Comparison of ENCODE assay signal across 8 mouse cellular contexts in the genomic region with DNA sequence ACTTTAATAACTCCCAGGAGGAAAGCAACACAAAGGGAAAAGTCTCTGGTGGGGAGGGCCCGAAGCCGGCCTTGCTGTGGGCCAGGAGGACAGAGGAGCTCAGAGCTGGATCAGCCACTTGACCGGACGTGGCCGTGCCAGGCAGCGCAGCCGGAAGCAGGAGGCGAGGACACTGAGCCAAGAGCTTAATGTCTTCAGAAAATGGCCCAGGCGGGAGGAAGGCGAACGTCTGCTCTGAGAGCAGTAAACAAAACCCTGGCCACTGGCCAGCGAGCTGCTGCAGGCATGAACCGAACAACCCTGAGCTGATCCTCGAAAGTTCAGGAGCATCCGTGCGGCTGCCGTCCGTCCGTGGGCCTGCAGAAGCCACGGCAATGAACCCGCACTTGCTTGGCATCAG. TPM values are rescaled to one million over a fixed set of nuclear protein-coding genes. Genes with fewer than 3 reads are reported as not detected.
DNase-seq lines count a peak whose midpoint lies in the region; ATAC-seq and TF ChIP-seq lines count a peak whose summit lies in the region.

No protein-coding gene starts in this region.

- H3K27ac ChIP-seq in bone marrow, adult 2 months (ENCODE audit: control insufficient read depth, insufficient read depth, low read depth, low read length, poor library complexity), result peak overlapping the region; percentile 10; the same call in 1 of the 2 replicates
- no peak overlapping the region for H3K27ac ChIP-seq in forebrain, postnatal 0 days (ENCODE audit: low read depth, low read length)
- H3K27ac ChIP-seq in intestine, embryonic 14.5 days (ENCODE audit: low read depth), result peak overlapping the region; percentile 97
- 0 out of 2 replicates have a peak overlapping the region, but pooled peaks have one; percentile 13 for H3K27ac ChIP-seq in midbrain, embryonic 14.5 days (replicated peaks; ENCODE audit: low read depth, low read length)

- 87% methylated on average over 21 of the region's 21 CpGs for WGBS in bone marrow, adult 2 months
- 29% methylated on average over 21 of the region's 21 CpGs for WGBS in forebrain, postnatal 0 days
- 20% methylated on average over 21 of the region's 21 CpGs for WGBS in intestine, embryonic 14.5 days
- 59% methylated on average over 21 of the region's 21 CpGs for WGBS in midbrain, embryonic 14.5 days

- no peak overlapping the region for H3K4me2 ChIP-seq in forebrain, postnatal 0 days (ENCODE audit: low read depth)
- H3K4me2 ChIP-seq in intestine, embryonic 14.5 days (ENCODE audit: low read length), result peak overlapping the region; percentile 14
- H3K4me2 ChIP-seq in midbrain, embryonic 14.5 days (ENCODE audit: low read length), result no peak overlapping the region

- ATAC-seq in forebrain, postnatal 0 days, result peak; percentile 53; the same call in 1 of the 2 replicates
- ATAC-seq in intestine, embryonic 14.5 days (replicated peaks; ENCODE audit: low FRiP score, low TSS enrichment, low read depth), result 0 out of 2 replicates have a peak, but pooled peaks have one; percentile 6
- 0 out of 2 replicates have a peak, but pooled peaks have one; percentile 18 for ATAC-seq in midbrain, embryonic 14.5 days (ENCODE audit: low FRiP score, low TSS enrichment)
- ATAC-seq in CD4-positive, CD25-positive, alpha-beta regulatory T cell, adult 4 months, result no peak

- no peaks in the 10 kb centered on the region for H3K9me3 ChIP-seq in forebrain, postnatal 0 days (ENCODE audit: low read length)
- no peaks in the 10 kb centered on the region for H3K9me3 ChIP-seq in intestine, embryonic 14.5 days (ENCODE audit: control insufficient read depth, low read length)
- H3K9me3 ChIP-seq in midbrain, embryonic 14.5 days (ENCODE audit: control insufficient read depth, low read length), result no peaks in the 10 kb centered on the region

- no peak for TF ChIP-seq CTCF in bone marrow, adult 2 months (IDR thresholded peaks at IDR 0.05; ENCODE audit: control insufficient read depth, insufficient read depth, low read length)
- no peak for TF ChIP-seq CTCF in forebrain, postnatal 0 days (IDR thresholded peaks at IDR 0.05; ENCODE audit: low read depth)

- H3K9ac ChIP-seq in forebrain, postnatal 0 days, result no peak overlapping the region
- H3K9ac ChIP-seq in intestine, embryonic 14.5 days (ENCODE audit: low read length), result peak overlapping the region; percentile 20; the same call in 1 of the 2 replicates
- H3K9ac ChIP-seq in midbrain, embryonic 14.5 days (replicated peaks; ENCODE audit: low read length), result no peak overlapping the region

- intact Hi-C loops in left cerebral cortex, postnatal 14 days (cut with DNase I), result no loop called here

- DNase-seq in MN1 (ENCODE audit: low spot score), result peak; percentile 91
- no peak for DNase-seq in forebrain, postnatal 0 days
- peak; percentile 80 for DNase-seq in intestine, embryonic 14.5 days (ENCODE audit: low spot score)
- DNase-seq in left cerebral cortex, postnatal 14 days (ENCODE audit: low spot score in 2 of 2), result peak; percentile 34 to 41
- DNase-seq in midbrain, embryonic 14.5 days, result peak; percentile 68
- peak; percentile 67 to 80 for DNase-seq in urinary bladder, postnatal 4 days (ENCODE audit: low spot score in 2 of 2)

- no peaks in the 10 kb centered on the region for H3K36me3 ChIP-seq in forebrain, postnatal 0 days (ENCODE audit: insufficient read depth)
- H3K36me3 ChIP-seq in intestine, embryonic 14.5 days (ENCODE audit: control insufficient read depth, insufficient read depth, low read length), result no peaks in the 10 kb centered on the region
- no peaks in the 10 kb centered on the region for H3K36me3 ChIP-seq in midbrain, embryonic 14.5 days (ENCODE audit: control insufficient read depth, insufficient read depth, low read length)

- TF ChIP-seq POLR2A in bone marrow, adult 2 months (IDR thresholded peaks at IDR 0.05; ENCODE audit: borderline replicate concordance, control insufficient read depth, low read depth, low read length), result peak; percentile 16; the same call in 1 of the 2 replicates

- peaks cover 4% of the 10 kb centered on the region for H3K4me1 ChIP-seq in bone marrow, adult 2 months (ENCODE audit: control insufficient read depth, insufficient read depth, low read length)
- H3K4me1 ChIP-seq in forebrain, postnatal 0 days (ENCODE audit: insufficient read depth), result peaks cover 8% of the 10 kb centered on the region; the same call in 1 of the 2 replicates
- H3K4me1 ChIP-seq in intestine, embryonic 14.5 days (replicated peaks; ENCODE audit: control insufficient read depth, insufficient read depth, low read length), result peaks cover 56% of the 10 kb centered on the region
- H3K4me1 ChIP-seq in midbrain, embryonic 14.5 days (ENCODE audit: control insufficient read depth, insufficient read depth, low read length), result peaks cover 19% of the 10 kb centered on the region

- no peak overlapping the region for H3K4me3 ChIP-seq in bone marrow, adult 2 months (replicated peaks; ENCODE audit: control insufficient read depth, low read depth, low read length)
- no peak overlapping the region for H3K4me3 ChIP-seq in forebrain, postnatal 0 days (ENCODE audit: low read depth, low read length)
- H3K4me3 ChIP-seq in intestine, embryonic 14.5 days (ENCODE audit: low read depth, low read length), result no peak overlapping the region
- H3K4me3 ChIP-seq in midbrain, embryonic 14.5 days (replicated peaks; ENCODE audit: low read depth, low read length), result no peak overlapping the region

- H3K27me3 ChIP-seq in forebrain, postnatal 0 days (ENCODE audit: insufficient read depth, low read length), result no peaks in the 10 kb centered on the region
- H3K27me3 ChIP-seq in intestine, embryonic 14.5 days (replicated peaks; ENCODE audit: control insufficient read depth, insufficient read depth, low read length), result no peaks in the 10 kb centered on the region
- no peaks in the 10 kb centered on the region for H3K27me3 ChIP-seq in midbrain, embryonic 14.5 days (ENCODE audit: control insufficient read depth, insufficient read depth, low read length)

RNA-seq across cellular contexts. Expression of gene Irs2, which starts 29.9 kb away (rescaled TPM):
- polyA plus RNA-seq in bone marrow, adult 2 months (2011; ENCODE audit: insufficient read depth, insufficient read length, low replicate concordance, missing spikeins), result 4.1 and 10.5 TPM in 2 replicates
- 28.2 and 37.3 TPM in 2 replicates for total RNA-seq in forebrain, postnatal 0 days (2014; rRNA removed)
- 5.5 and 7.6 TPM in 2 replicates for polyA plus RNA-seq in forebrain, postnatal 0 days (2015; fragmentation: Nextera tagmentation; extraction: Ambion mirVana)
- polyA plus RNA-seq in intestine, embryonic 14.5 days (2014; fragmentation: Nextera tagmentation; extraction: Ambion mirVana), result 4.5 and 5.5 TPM in 2 replicates
- 10 to 100 TPM; 53.0 to 60.0 TPM for total RNA-seq in left cerebral cortex, postnatal 14 days (2021)
- polyA plus RNA-seq in midbrain, embryonic 14.5 days (2014; fragmentation: Nextera tagmentation; extraction: Ambion mirVana), result 5.2 and 5.4 TPM in 2 replicates
- polyA plus RNA-seq in CD4-positive, CD25-positive, alpha-beta regulatory T cell, adult 4 months (2017; shearing (Covaris generic)), result under 1 TPM; 0.68 to 0.83 TPM
